Mouse (Mus musculus) gastrocnemius, postnatal 25 days (tissue): ENCODE results near the gene Dync1i1. TPM values are rescaled to one million over a fixed set of nuclear protein-coding genes. Genes with fewer than 3 reads are reported as not detected.

Experiments
- DNase-seq: peaks from one replicate; pipeline ENCODE4 v3.0.0; 2022
- total RNA-seq, 2 experiments: library from RNA; stranded (reverse); gene quantifications; 1 replicate in 1 of 2; 2 replicates in 1 of 2; pipeline ENCODE4 v1.2.3; 2021

The Dync1i1 gene
- total RNA-seq, 2 experiments from 2014 or later = 0.10 to 0.13 TPM

GRCm38 (mm10) chr6:5770283-5770682, 44.8 kb downstream of the Dync1i1 start:
- DNase-seq = no peak

- no peak for DNase-seq
Measured at GRCm38 (mm10) chr6:5775461-5775860, 50.0 kb downstream of the Dync1i1 start.

- peak; percentile 10 for DNase-seq
Measured at GRCm38 (mm10) chr6:5781752-5782151, 56.3 kb downstream of the Dync1i1 start.

GRCm38 (mm10) chr6:5783830-5784229, 58.4 kb downstream of the Dync1i1 start:
- no peak for DNase-seq

GRCm38 (mm10) chr6:5790607-5791006, 65.2 kb downstream of the Dync1i1 start:
- DNase-seq = no peak

- DNase-seq = no peak
Measured at GRCm38 (mm10) chr6:5794106-5794753, 68.8 kb downstream of the Dync1i1 start.

- no peak for DNase-seq
Measured at GRCm38 (mm10) chr6:5795314-5795713, 69.9 kb downstream of the Dync1i1 start.

- DNase-seq = no peak
Measured at GRCm38 (mm10) chr6:5802124-5802839, 76.8 kb downstream of the Dync1i1 start.

- no peak for DNase-seq
Measured at GRCm38 (mm10) chr6:5802840-5803491, 77.5 kb downstream of the Dync1i1 start.

- no peak for DNase-seq
Measured at GRCm38 (mm10) chr6:5808008-5808421, 82.6 kb downstream of the Dync1i1 start.

GRCm38 (mm10) chr6:5812076-5812475, 86.6 kb downstream of the Dync1i1 start:
- no peak for DNase-seq

- no peak for DNase-seq
Measured at GRCm38 (mm10) chr6:5819674-5820073, 94.2 kb downstream of the Dync1i1 start.

GRCm38 (mm10) chr6:5825461-5825860, 100.0 kb downstream of the Dync1i1 start:
- DNase-seq = no peak

- DNase-seq = no peak
Measured at GRCm38 (mm10) chr6:5827064-5827463, 101.6 kb downstream of the Dync1i1 start.

- DNase-seq = no peak
Measured at GRCm38 (mm10) chr6:5828409-5828974, 103.1 kb downstream of the Dync1i1 start.

GRCm38 (mm10) chr6:5829148-5829547, 103.7 kb downstream of the Dync1i1 start:
- DNase-seq = no peak

- no peak for DNase-seq
Measured at GRCm38 (mm10) chr6:5830717-5831116, 105.3 kb downstream of the Dync1i1 start.

GRCm38 (mm10) chr6:5831233-5831632, 105.8 kb downstream of the Dync1i1 start:
- no peak for DNase-seq

GRCm38 (mm10) chr6:5832838-5833237, 107.4 kb downstream of the Dync1i1 start:
- DNase-seq = no peak

GRCm38 (mm10) chr6:5842466-5842865, 117.0 kb downstream of the Dync1i1 start:
- no peak for DNase-seq

- DNase-seq = no peak
Measured at GRCm38 (mm10) chr6:5846154-5846553, 120.7 kb downstream of the Dync1i1 start.

GRCm38 (mm10) chr6:5854048-5854836, 128.8 kb downstream of the Dync1i1 start:
- no peak for DNase-seq
